24 mouse cellular contexts compared by ENCODE assay signal in genomic region chr15:82889426-82889825, GRCm38 (mm10).
"Had no signal": no experiment of that assay in that cellular context is flagged by ENCODE, and none has a peak within 500 bp of the region (broad histone marks: within the 10 kb centered on the region; RNA-seq: fewer than 3 reads in every experiment).

No protein-coding gene starts in this region.

- H3K27me3 ChIP-seq: heart, embryonic 12.5 days; hindbrain, embryonic 13.5 days; hindbrain, embryonic 15.5 days; limb, embryonic 13.5 days; limb, embryonic 15.5 days; liver, embryonic 12.5 days had no signal

- H3K36me3 ChIP-seq: heart, embryonic 10.5 days; heart, embryonic 12.5 days; hindbrain, embryonic 13.5 days; hindbrain, embryonic 15.5 days; limb, embryonic 13.5 days; limb, embryonic 15.5 days had no signal

- H3K9ac ChIP-seq: heart, embryonic 12.5 days; hindbrain, embryonic 13.5 days; hindbrain, embryonic 15.5 days; limb, embryonic 13.5 days; limb, embryonic 15.5 days; liver, embryonic 12.5 days; liver, embryonic 14.5 days had no signal

- H3K9me3 ChIP-seq: heart, embryonic 10.5 days; heart, embryonic 12.5 days; hindbrain, embryonic 13.5 days; hindbrain, embryonic 15.5 days; limb, embryonic 13.5 days; limb, embryonic 15.5 days; liver, embryonic 12.5 days had no signal

- H3K27ac ChIP-seq: heart, embryonic 10.5 days; hindbrain, embryonic 13.5 days; hindbrain, embryonic 15.5 days; hindbrain, postnatal 0 days; layer of hippocampus, adult 2 months; left cerebral cortex, adult 2 months; limb, embryonic 13.5 days; limb, embryonic 15.5 days; liver, embryonic 14.5 days had no signal

- H3K4me2 ChIP-seq: heart, embryonic 12.5 days; hindbrain, embryonic 13.5 days; hindbrain, embryonic 15.5 days; limb, embryonic 13.5 days; limb, embryonic 15.5 days; liver, embryonic 12.5 days had no signal

- H3K4me3 ChIP-seq: heart, embryonic 10.5 days; heart, embryonic 12.5 days; hindbrain, embryonic 13.5 days; hindbrain, embryonic 15.5 days; layer of hippocampus, adult 2 months; left cerebral cortex, adult 2 months; limb, embryonic 13.5 days; limb, embryonic 15.5 days; liver, embryonic 12.5 days had no signal

- ATAC-seq: hindbrain, postnatal 0 days; intestine, embryonic 16.5 days; liver, embryonic 12.5 days had no signal

- H3K4me1 ChIP-seq: heart, embryonic 10.5 days; hindbrain, embryonic 13.5 days; limb, embryonic 13.5 days; limb, embryonic 15.5 days had no signal

- DNase-seq: gastrocnemius, postnatal 14 days; gastrocnemius, postnatal 36 days; heart, adult 18-20 months; heart, postnatal 10 days; heart, postnatal 36 days; kidney, adult 11 months; kidney, adult 2 months; kidney, adult 9 months; kidney, postnatal 10 days; kidney, postnatal 25 days; kidney, postnatal 4 days; left cerebral cortex, postnatal 4 days had no signal
